ENCODE assay signal across 26 mouse cellular contexts in the genomic region with DNA sequence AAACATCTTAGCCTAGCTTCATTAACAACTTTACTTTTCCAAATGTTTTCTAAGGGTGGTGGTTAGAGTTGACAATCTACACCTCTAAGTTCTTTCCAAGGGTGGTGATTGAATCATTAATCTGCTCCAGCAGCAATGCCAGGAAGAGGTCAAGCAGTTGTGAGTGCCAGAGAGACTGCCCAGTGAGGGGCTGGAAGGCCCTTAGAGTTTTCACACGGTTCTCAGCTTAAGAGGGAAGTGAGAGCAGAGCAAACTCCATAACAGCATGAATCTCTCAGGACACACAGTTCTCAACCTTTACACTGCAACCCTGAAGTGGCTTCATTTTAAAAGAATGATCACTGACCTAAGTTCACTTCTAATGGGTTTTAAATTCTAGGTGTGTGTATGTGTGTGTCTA. TPM values are rescaled to one million over a fixed set of nuclear protein-coding genes. Genes with fewer than 3 reads are reported as not detected.
DNase-seq lines count a peak whose midpoint lies in the region; ATAC-seq lines count a peak whose summit lies in the region.
"Had no signal": no experiment of that assay in that cellular context is flagged by ENCODE, and none has a peak within 500 bp of the region (broad histone marks: within the 10 kb centered on the region; RNA-seq: fewer than 3 reads in every experiment).

No protein-coding gene starts in this region.

- DNase-seq in kidney, postnatal 36 days, result peak; percentile 22 to 41
- DNase-seq in lung, postnatal 14 days, result peak; percentile 40
- no peak for DNase-seq in layer of hippocampus, adult 8-10 months (ENCODE audit: low spot score in 2 of 2)
- no peak for DNase-seq in liver
- DNase-seq in left cerebral cortex, adult 11 months (ENCODE audit: low spot score), result no peak
- DNase-seq: adrenal gland, adult 8-10 months; adrenal gland, postnatal 36 days; cerebellum, adult 2 months; cerebellum, postnatal 10 days; embryo, embryonic 11 days; gastrocnemius, postnatal 36 days; heart, adult 11 months; heart, postnatal 36 days had no signal

- no peak overlapping the region for H3K4me3 ChIP-seq in kidney, embryonic 15.5 days (replicated peaks)
- no peak overlapping the region for H3K4me3 ChIP-seq in lung, embryonic 16.5 days (ENCODE audit: low read length)
- H3K4me3 ChIP-seq: embryonic facial prominence, embryonic 15.5 days; erythroblast, embryonic 14.5 days; forebrain, embryonic 15.5 days; heart, embryonic 13.5 days had no signal

- no peak overlapping the region for H3K27ac ChIP-seq in kidney, embryonic 15.5 days
- H3K27ac ChIP-seq in lung, embryonic 16.5 days (ENCODE audit: low read length), result no peak overlapping the region
- H3K27ac ChIP-seq: embryonic facial prominence, embryonic 15.5 days; forebrain, embryonic 15.5 days; heart, embryonic 13.5 days had no signal

- no peaks in the 10 kb centered on the region for H3K36me3 ChIP-seq in kidney, embryonic 15.5 days
- no peaks in the 10 kb centered on the region for H3K36me3 ChIP-seq in lung, embryonic 16.5 days (ENCODE audit: control insufficient read depth, insufficient read depth, low read length)
- H3K36me3 ChIP-seq: embryonic facial prominence, embryonic 15.5 days; forebrain, embryonic 15.5 days; G1E; heart, embryonic 13.5 days had no signal

- WGBS in kidney, embryonic 15.5 days, result 47% methylated on average over 1 of the region's 1 CpGs
- WGBS in lung, embryonic 16.5 days, result 13% methylated on average over 1 of the region's 1 CpGs

- no peak overlapping the region for H3K9ac ChIP-seq in kidney, embryonic 15.5 days
- H3K9ac ChIP-seq in lung, embryonic 16.5 days (ENCODE audit: low read length), result no peak overlapping the region
- H3K9ac ChIP-seq: embryonic facial prominence, embryonic 15.5 days; forebrain, embryonic 15.5 days; heart, embryonic 13.5 days had no signal

- H3K4me1 ChIP-seq in kidney, embryonic 15.5 days, result no peaks in the 10 kb centered on the region
- H3K4me1 ChIP-seq in lung, embryonic 16.5 days (replicated peaks; ENCODE audit: control insufficient read depth, insufficient read depth, low read length), result no peaks in the 10 kb centered on the region
- H3K4me1 ChIP-seq: embryonic facial prominence, embryonic 15.5 days; forebrain, embryonic 15.5 days; heart, embryonic 13.5 days had no signal

- H3K9me3 ChIP-seq in kidney, embryonic 15.5 days (replicated peaks), result no peaks in the 10 kb centered on the region
- H3K9me3 ChIP-seq in lung, embryonic 16.5 days (ENCODE audit: control insufficient read depth, low read length), result no peaks in the 10 kb centered on the region
- H3K9me3 ChIP-seq: embryonic facial prominence, embryonic 15.5 days; forebrain, embryonic 15.5 days; G1E; heart, embryonic 13.5 days had no signal

- ATAC-seq in kidney, embryonic 15.5 days (replicated peaks; ENCODE audit: low FRiP score), result no peak
- ATAC-seq in lung, embryonic 16.5 days (ENCODE audit: low read depth), result peak; percentile 60; the same call in 1 of the 2 replicates
- ATAC-seq: forebrain, embryonic 15.5 days had no signal

- no peak overlapping the region for H3K4me2 ChIP-seq in kidney, embryonic 15.5 days
- no peak overlapping the region for H3K4me2 ChIP-seq in lung, embryonic 16.5 days (ENCODE audit: low read depth, low read length)
- H3K4me2 ChIP-seq: embryonic facial prominence, embryonic 15.5 days; forebrain, embryonic 15.5 days; heart, embryonic 13.5 days had no signal

- H3K27me3 ChIP-seq in kidney, embryonic 15.5 days, result no peaks in the 10 kb centered on the region
- no peaks in the 10 kb centered on the region for H3K27me3 ChIP-seq in lung, embryonic 16.5 days (ENCODE audit: control insufficient read depth, insufficient read depth, low read depth, low read length)
- H3K27me3 ChIP-seq: embryonic facial prominence, embryonic 15.5 days; forebrain, embryonic 15.5 days; heart, embryonic 13.5 days had no signal

RNA-seq across cellular contexts. Expression of a gene that starts 21.8 kb away (rescaled TPM):
- polyA plus RNA-seq in kidney, embryonic 15.5 days (2015; fragmentation: Nextera tagmentation; extraction: Ambion mirVana), result not detected in 2 replicates
- not detected in 2 replicates for polyA plus RNA-seq in lung, embryonic 16.5 days (2015; fragmentation: Nextera tagmentation; extraction: Ambion mirVana)
- not detected for total RNA-seq in layer of hippocampus, adult 8-10 months (2022)
- total RNA-seq: adrenal gland, adult 8-10 months; adrenal gland, postnatal 36 days; common myeloid progenitor, adult 5-6 weeks; G1E; gastrocnemius, adult 8-10 months; gastrocnemius, postnatal 36 days; heart, postnatal 36 days had no signal
- polyA plus RNA-seq: embryonic facial prominence, embryonic 11.5 days; embryonic facial prominence, embryonic 15.5 days; erythroblast, embryonic 14.5 days; forebrain, embryonic 11.5 days; forebrain, embryonic 15.5 days; G1E; heart, embryonic 13.5 days; heart, postnatal 0 days; hindbrain, embryonic 11.5 days had no signal

Comparison
In these comparisons a context has a peak if more than half of its experiments do, and no peak if none do; other contexts are left out.
1. DNase-seq: peak in kidney, postnatal 36 days (2 of 2) and lung, postnatal 14 days (single experiment); none in layer of hippocampus, adult 8-10 months (0 of 2), liver (single experiment) and left cerebral cortex, adult 11 months (single experiment).